In genomic region chr8:104309441-104310155, GRCm38 (mm10) we compare ENCODE assay signal across 18 mouse cellular contexts. TPM values are rescaled to one million over a fixed set of nuclear protein-coding genes. Genes with fewer than 3 reads are reported as not detected.
DNase-seq lines count a peak whose midpoint lies in the region; ATAC-seq and TF ChIP-seq lines count a peak whose summit lies in the region.
"Not testable (repeated sequence)": the region's sequence is repeated elsewhere in the genome, so short reads cannot be mapped to it uniquely, and the experiment has no call there.
"Had no signal": no experiment of that assay in that cellular context is flagged by ENCODE, and none has a peak within 500 bp of the region (broad histone marks: within the 10 kb centered on the region; RNA-seq: fewer than 3 reads in every experiment).

Gene Gm45711, minus strand, starts transcription at chr8:104310081.
Gene Cmtm1, minus strand, starts transcription at chr8:104310145.

- 90% methylated on average over 36 of the region's 36 CpGs for WGBS in embryonic facial prominence, embryonic 13.5 days
- 92% methylated on average over 36 of the region's 36 CpGs for WGBS in midbrain, postnatal 0 days

- not testable (repeated sequence) for H3K4me1 ChIP-seq in embryonic facial prominence, embryonic 13.5 days; midbrain, postnatal 0 days (ENCODE audit: insufficient read depth, low read length)

- not testable (repeated sequence) for H3K9ac ChIP-seq in embryonic facial prominence, embryonic 13.5 days; midbrain, postnatal 0 days (replicated peaks; ENCODE audit: low read length, poor library complexity, severe bottlenecking)

- not testable (repeated sequence) for H3K4me3 ChIP-seq in embryonic facial prominence, embryonic 13.5 days; layer of hippocampus, adult 2 months; midbrain, postnatal 0 days (ENCODE audit: low read depth, low read length)

- not testable (repeated sequence) for H3K36me3 ChIP-seq in embryonic facial prominence, embryonic 13.5 days; midbrain, postnatal 0 days (ENCODE audit: insufficient read depth, low read length)

- ATAC-seq in embryonic facial prominence, embryonic 13.5 days (ENCODE audit: insufficient number of reproducible peaks, insufficient read depth, low FRiP score, low TSS enrichment, low read depth) = 0 out of 2 replicates have a peak, but pooled peaks have one; percentile 26
- ATAC-seq in midbrain, postnatal 0 days (ENCODE audit: low FRiP score) = not testable (repeated sequence)

- DNase-seq in adrenal gland, adult 8-10 months = peak; percentile 90
- DNase-seq in cerebellum, adult 18-20 months = peak; percentile 26 to 55
- DNase-seq in heart, adult 18-20 months = peak; percentile 50 to 63
- peak; percentile 33 to 49 for DNase-seq in heart, postnatal 36 days
- DNase-seq in layer of hippocampus, adult 2 months (ENCODE audit: low spot score in 2 of 2) = not testable (repeated sequence)
- DNase-seq in midbrain, postnatal 0 days (ENCODE audit: low spot score) = peak; percentile 56

- H3K27me3 ChIP-seq in embryonic facial prominence, embryonic 13.5 days; midbrain, postnatal 0 days (ENCODE audit: insufficient read depth, low read length): not testable (repeated sequence)

- intact Hi-C loops in heart, postnatal 36 days (cut with DNase I) = not testable (repeated sequence)

- not testable (repeated sequence) for H3K4me2 ChIP-seq in embryonic facial prominence, embryonic 13.5 days; midbrain, postnatal 0 days (ENCODE audit: low read depth, low read length, poor library complexity, severe bottlenecking)

- not testable (repeated sequence) for H3K9me3 ChIP-seq in embryonic facial prominence, embryonic 13.5 days; midbrain, postnatal 0 days (ENCODE audit: low read length)

- H3K27ac ChIP-seq in embryonic facial prominence, embryonic 13.5 days; midbrain, postnatal 0 days (ENCODE audit: low read depth, low read length): not testable (repeated sequence)
- H3K27ac ChIP-seq in layer of hippocampus, adult 2 months = peak within 1 kb of the TSS; percentile 29; the same call in 1 of the 2 replicates

- TF ChIP-seq CTCF in layer of hippocampus, adult 2 months (conservative IDR thresholded peaks at IDR 0.05); midbrain, postnatal 0 days (IDR thresholded peaks at IDR 0.05): not testable (repeated sequence)

RNA-seq across cellular contexts. Expression of gene Gm45711, which starts in this region (rescaled TPM):
- total RNA-seq in adrenal gland, adult 8-10 months (2022) = under 1 TPM in 2 of 4 experiments, not detected in 2; 0.24 to 0.43 TPM
- not detected in 2 replicates for polyA plus RNA-seq in embryonic facial prominence, embryonic 13.5 days (2015; fragmentation: Nextera tagmentation; extraction: Ambion mirVana)
- total RNA-seq in heart, adult 18-20 months (2021) = not detected
- not detected for total RNA-seq in heart, postnatal 36 days (2021)
- not detected for total RNA-seq in layer of hippocampus, adult 2 months (2021)
- not detected in 2 replicates for total RNA-seq in midbrain, postnatal 0 days (2014; rRNA removed)
- polyA plus RNA-seq in midbrain, postnatal 0 days (2015; fragmentation: Nextera tagmentation; extraction: Ambion mirVana) = not detected in 2 replicates
- total RNA-seq: left cerebral cortex, adult 2 months had no signal
- polyA plus RNA-seq: forebrain, embryonic 12.5 days; heart, embryonic 13.5 days; hindbrain, embryonic 13.5 days; kidney, embryonic 14.5 days; large intestine, adult 2 months; limb, embryonic 14.5 days; liver, postnatal 0 days; midbrain, embryonic 10.5 days; neural tube, embryonic 14.5 days; stomach, embryonic 16.5 days had no signal

RNA-seq across cellular contexts. Expression of gene Cmtm1, which starts in this region (rescaled TPM):
- total RNA-seq in adrenal gland, adult 8-10 months (2022) = under 1 TPM in 3 of 4 experiments, not detected in 1; 0.24 to 0.40 (median 0.26) TPM
- polyA plus RNA-seq in embryonic facial prominence, embryonic 13.5 days (2015; fragmentation: Nextera tagmentation; extraction: Ambion mirVana) = not detected in 2 replicates
- not detected for total RNA-seq in heart, adult 18-20 months (2021)
- total RNA-seq in heart, postnatal 36 days (2021) = not detected
- not detected for total RNA-seq in layer of hippocampus, adult 2 months (2021)
- total RNA-seq in midbrain, postnatal 0 days (2014; rRNA removed) = not detected in 2 replicates
- not detected in 2 replicates for polyA plus RNA-seq in midbrain, postnatal 0 days (2015; fragmentation: Nextera tagmentation; extraction: Ambion mirVana)
- total RNA-seq: left cerebral cortex, adult 2 months had no signal
- polyA plus RNA-seq: forebrain, embryonic 12.5 days; heart, embryonic 13.5 days; hindbrain, embryonic 13.5 days; kidney, embryonic 14.5 days; large intestine, adult 2 months; limb, embryonic 14.5 days; liver, postnatal 0 days; midbrain, embryonic 10.5 days; neural tube, embryonic 14.5 days; stomach, embryonic 16.5 days had no signal

Comparison
In these comparisons a context has a peak if more than half of its experiments do, and no peak if none do; other contexts are left out.
1. Peak in DNase-seq in adrenal gland, adult 8-10 months; RNA of the genes that start here not detected or under 1 TPM.
2. Peak in ATAC-seq in embryonic facial prominence, embryonic 13.5 days; RNA of the genes that start here not detected or under 1 TPM.
3. Peak in DNase-seq in heart, adult 18-20 months; RNA of the genes that start here not detected or under 1 TPM.
4. Peak in DNase-seq in heart, postnatal 36 days; RNA of the genes that start here not detected or under 1 TPM.
5. Peak in DNase-seq in midbrain, postnatal 0 days; RNA of the genes that start here not detected or under 1 TPM.